Mouse (Mus musculus) heart, postnatal 0 days (tissue): ENCODE measurements around the gene Tmem184b. TPM values are rescaled to one million over a fixed set of nuclear protein-coding genes. Genes with fewer than 3 reads are reported as not detected.

Experiments used
- ATAC-seq: fragments of 200-750 bp; cut with Nextera tagmentation; 2 replicates; pipeline ENCODE4 v1.8.0; 2017; ENCODE audit warnings: low read depth, moderate number of reproducible peaks, moderate library complexity; ENCODE audit not compliant: insufficient read depth
- DNase-seq: peaks from one replicate; pipeline ENCODE4 v3.0.0-alpha.2; 2016; ENCODE audit warnings: low spot score
- H3K27ac ChIP-seq: fragments of 300-500 bp; sonication (generic); 2 replicates; pipeline ENCODE4 v1.5.1; 2014; ENCODE audit warnings: low read depth, mild to moderate bottlenecking
- H3K27me3 ChIP-seq: fragments of 300-500 bp; sonication (generic); 2 replicates; pipeline ENCODE4 v1.6.1; 2014; ENCODE audit warnings: low read length, mixed read lengths; ENCODE audit not compliant: control insufficient read depth, insufficient read depth
- H3K36me3 ChIP-seq: fragments of 300-500 bp; sonication (generic); replicated peaks from 2 replicates; pipeline ENCODE4 v1.6.1; 2014; ENCODE audit warnings: low read length, mixed read lengths; ENCODE audit not compliant: control insufficient read depth, insufficient read depth
- H3K4me1 ChIP-seq: fragments of 300-500 bp; sonication (generic); 2 replicates; pipeline ENCODE4 v1.6.1; 2014; ENCODE audit warnings: antibody characterized with exemption; ENCODE audit not compliant: control insufficient read depth, insufficient read depth
- H3K4me2 ChIP-seq: fragments of 300-500 bp; sonication (generic); 2 replicates; pipeline ENCODE4 v1.6.1; 2014; ENCODE audit warnings: low read depth, mild to moderate bottlenecking, low read length, moderate library complexity
- H3K4me3 ChIP-seq: fragments of 300-500 bp; sonication (generic); 2 replicates; pipeline ENCODE4 v1.5.1; 2014; ENCODE audit warnings: low read depth, low read length
- H3K9ac ChIP-seq: fragments of 300-500 bp; sonication (generic); replicated peaks from 2 replicates; pipeline ENCODE4 v1.6.1; 2014; ENCODE audit warnings: low read depth, low read length, mixed read lengths
- H3K9me3 ChIP-seq: fragments of 300-500 bp; sonication (generic); replicated peaks from 2 replicates; pipeline ENCODE4 v1.6.1; 2016; ENCODE audit warnings: low read length; ENCODE audit not compliant: control insufficient read depth
- CTCF ChIP-seq: IDR thresholded peaks from 2 replicates; pipeline ENCODE4 v1.5.1; 2016; ENCODE audit warnings: antibody characterized with exemption, control low read depth, low read depth
- EP300 ChIP-seq: IDR thresholded peaks from 2 replicates; pipeline ENCODE4 v1.6.1; 2016; ENCODE audit warnings: antibody characterized with exemption, low read depth
- WGBS: fragments of 180-500 bp; shearing (Covaris S2); extraction: QIAGEN DNeasy Blood & Tissue Kit; methylation state at CpG from one replicate; pipeline ENCODE4 v1.1.7; 2014; 5-methylcytosine and 5-hydroxymethylcytosine counted together
- polyA plus RNA-seq: library from polyadenylated mRNA; unstranded; fragments of >200 nt; fragmentation: Nextera tagmentation; extraction: Ambion mirVana; gene quantifications from 2 replicates; pipeline ENCODE4 v1.2.1, GENCODE M21; 2015
- total RNA-seq: library from RNA; depleted of rRNA; stranded (reverse); fragments of >200 nt; gene quantifications from 2 replicates; pipeline ENCODE4 v1.2.3, GENCODE M21; 2014; ENCODE audit warnings: low replicate concordance

Gene Tmem184b
- total and polyA plus RNA-seq, 2 experiments from 2014 or later, result 31.8 to 70.6 TPM

DNA sequence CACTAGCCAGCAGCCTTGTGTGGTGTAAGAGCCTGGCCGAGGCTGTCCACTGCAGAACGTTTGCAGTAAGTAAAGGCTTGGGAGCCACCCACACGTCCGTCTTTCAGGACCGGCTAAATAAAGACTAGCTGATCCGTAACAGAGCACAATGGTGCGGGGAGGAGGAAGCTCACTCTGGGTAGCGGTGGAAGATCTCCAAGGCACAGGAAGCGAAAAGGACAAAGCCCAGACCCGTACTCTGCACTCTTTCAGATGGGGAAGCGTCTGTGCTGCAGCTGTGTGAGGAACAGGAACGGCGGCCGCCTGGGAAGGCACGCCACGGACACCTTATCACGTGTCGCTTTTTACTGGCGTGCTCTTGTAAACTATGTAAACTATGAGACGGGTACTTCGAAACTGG, 29.5 kb upstream of the Tmem184b start:
- Histone ChIP-seq H3K9ac (peak overlapping the region; percentile 54), H3K4me1 (peaks cover 48% of the 10 kb centered on the region), H3K4me3 (peak overlapping the region; percentile 21), H3K36me3 (peaks cover 54% of the 10 kb centered on the region), H3K27me3 (no peaks in the 10 kb centered on the region), H3K9me3 (no peaks in the 10 kb centered on the region), H3K27ac (peak overlapping the region; percentile 88), H3K4me2 (peak overlapping the region; percentile 36)
- DNase-seq (peak; percentile 77), ATAC-seq (peak; percentile 57)
- 2% methylated on average over 21 of the region's 21 CpGs for WGBS
- TF ChIP-seq EP300 (no peak), CTCF (no peak)

DNA sequence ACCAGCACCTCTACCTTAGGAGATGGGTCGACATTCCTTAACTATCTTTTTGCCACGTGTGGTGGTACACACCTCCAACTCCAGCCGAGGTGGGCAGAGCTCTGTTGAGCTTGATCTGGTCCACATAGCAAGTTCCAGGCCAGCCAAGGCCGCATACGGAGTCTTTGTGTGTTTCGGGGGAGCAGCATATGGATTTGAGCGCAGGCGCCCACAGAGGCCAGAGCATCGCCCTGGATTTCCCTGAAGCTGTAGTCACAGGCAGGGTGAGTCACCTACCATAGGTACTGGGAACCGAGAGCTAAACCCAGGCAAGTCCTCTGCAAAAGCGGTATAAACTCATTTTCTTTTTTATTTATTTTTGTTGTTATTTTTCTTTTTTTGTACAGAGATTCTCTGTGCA, 29.0 kb upstream of the Tmem184b start:
- 61% methylated on average over 11 of the region's 11 CpGs for WGBS
- ATAC-seq (no peak), DNase-seq (no peak)
- TF ChIP-seq EP300, result no peak
- no peak for TF ChIP-seq CTCF
- Histone ChIP-seq H3K4me2 (peak overlapping the region; percentile 36), H3K27me3 (no peaks in the 10 kb centered on the region), H3K9me3 (no peaks in the 10 kb centered on the region), H3K4me1 (peaks cover 43% of the 10 kb centered on the region), H3K27ac (peak overlapping the region; percentile 88), H3K36me3 (peaks cover 54% of the 10 kb centered on the region), H3K4me3 (no peak overlapping the region), H3K9ac (no peak overlapping the region; the same call in none of the 2 replicates)

- no peaks in the 10 kb centered on the region for H3K9me3 ChIP-seq
- no peaks in the 10 kb centered on the region for H3K27me3 ChIP-seq
- DNase-seq (peak; percentile 64), ATAC-seq (peak; percentile 24; the same call in 1 of the 2 replicates)
- H3K4me3 ChIP-seq, result no peak overlapping the region
- 0 out of 2 replicates have a peak, but pooled peaks have one; percentile 53 for TF ChIP-seq EP300
- no peak for TF ChIP-seq CTCF
- peaks cover 39% of the 10 kb centered on the region for H3K4me1 ChIP-seq
- H3K9ac ChIP-seq, result no peak overlapping the region; the same call in 1 of the 2 replicates
- peaks cover 54% of the 10 kb centered on the region for H3K36me3 ChIP-seq
- 55% methylated on average over 7 of the region's 7 CpGs for WGBS
- peak overlapping the region; percentile 88 for H3K27ac ChIP-seq
- peak overlapping the region; percentile 36 for H3K4me2 ChIP-seq
Measured at GRCm38 (mm10) chr15:79431925-79432324, 28.6 kb upstream of the Tmem184b start.

DNA sequence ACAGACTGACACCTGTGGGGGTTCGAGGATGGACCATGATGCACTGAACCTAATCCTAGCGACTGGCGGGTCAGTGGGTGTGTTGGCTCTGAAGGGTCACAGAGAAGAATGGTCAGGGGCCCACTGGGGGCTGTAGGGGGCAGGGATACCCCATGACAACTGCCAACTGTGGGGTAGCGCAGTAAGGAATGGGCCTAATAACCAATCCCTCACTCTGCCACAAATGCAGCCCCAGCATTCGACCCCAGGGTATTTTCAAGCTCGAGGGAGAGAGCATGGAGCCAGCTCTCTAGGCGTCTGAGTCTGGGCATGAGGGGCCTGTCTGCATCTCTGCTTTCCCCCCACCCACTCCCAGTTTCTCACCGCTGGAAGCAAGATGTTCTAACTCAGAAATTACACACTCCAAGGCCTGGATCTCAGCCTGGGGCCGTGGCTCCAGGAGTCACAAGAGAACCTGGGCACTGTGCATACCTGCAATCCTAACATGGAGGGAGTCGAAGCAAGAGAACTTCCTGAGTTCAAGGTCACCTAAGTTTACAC, 27.2 kb upstream of the Tmem184b start:
- no peaks in the 10 kb centered on the region for H3K9me3 ChIP-seq
- no peaks in the 10 kb centered on the region for H3K27me3 ChIP-seq
- no peak overlapping the region for H3K27ac ChIP-seq
- H3K9ac ChIP-seq, result no peak overlapping the region
- DNase-seq (no peak), ATAC-seq (no peak)
- H3K4me1 ChIP-seq, result peaks cover 25% of the 10 kb centered on the region
- peaks cover 65% of the 10 kb centered on the region for H3K36me3 ChIP-seq
- whole genome bisulfite sequencing, result 74% methylated on average over 10 of the region's 10 CpGs
- H3K4me2 ChIP-seq, result no peak overlapping the region
- no peak overlapping the region for H3K4me3 ChIP-seq
- TF ChIP-seq EP300, result no peak
- TF ChIP-seq CTCF, result no peak

- TF ChIP-seq CTCF (no peak), EP300 (no peak)
- H3K9me3 ChIP-seq, result no peaks in the 10 kb centered on the region
- H3K4me1 ChIP-seq, result peaks cover 19% of the 10 kb centered on the region
- H3K4me3 ChIP-seq, result no peak overlapping the region
- WGBS, result 71% methylated on average over 8 of the region's 9 CpGs
- H3K9ac ChIP-seq, result no peak overlapping the region
- no peak overlapping the region for H3K4me2 ChIP-seq
- H3K36me3 ChIP-seq, result peaks cover 69% of the 10 kb centered on the region
- DNase-seq (no peak), ATAC-seq (no peak)
- H3K27me3 ChIP-seq, result no peaks in the 10 kb centered on the region
- H3K27ac ChIP-seq, result no peak overlapping the region
Measured at GRCm38 (mm10) chr15:79429994-79430393, 26.6 kb upstream of the Tmem184b start.

- peaks cover 16% of the 10 kb centered on the region for H3K4me1 ChIP-seq
- no peak overlapping the region for H3K27ac ChIP-seq
- no peaks in the 10 kb centered on the region for H3K9me3 ChIP-seq
- H3K4me3 ChIP-seq, result no peak overlapping the region
- ATAC-seq (no peak), DNase-seq (no peak)
- H3K9ac ChIP-seq, result no peak overlapping the region
- no peak for TF ChIP-seq CTCF
- no peak for TF ChIP-seq EP300
- WGBS, result 68% methylated on average over 12 of the region's 12 CpGs
- H3K36me3 ChIP-seq, result peaks cover 69% of the 10 kb centered on the region
- no peak overlapping the region for H3K4me2 ChIP-seq
- H3K27me3 ChIP-seq, result no peaks in the 10 kb centered on the region
Measured at GRCm38 (mm10) chr15:79429527-79429926, 26.2 kb upstream of the Tmem184b start.
